Mouse (Mus musculus) heart, embryonic 11.5 days (tissue): ENCODE measurements at regions not wholly inside any gene's neighbourhood (a gene's known extent, or its start where the extent isn't known, plus 50 kb on each side); places are given as distances from the start of the nearest gene placed in this dataset.

Experiments
- ATAC-seq: fragments of 200-750 bp; cut with Nextera tagmentation; replicated peaks from 2 replicates; pipeline ENCODE4 v1.8.0; 2017; ENCODE audit warnings: moderate library complexity; ENCODE audit not compliant: insufficient number of reproducible peaks, low FRiP score, low TSS enrichment
- H3K27ac ChIP-seq: fragments of 300-500 bp; sonication (generic); 2 replicates; pipeline ENCODE4 v1.5.1; 2014; ENCODE audit warnings: mild to moderate bottlenecking, low read depth, low read length
- H3K27me3 ChIP-seq: fragments of 300-500 bp; sonication (generic); 2 replicates; pipeline ENCODE4 v1.6.1; 2014; ENCODE audit warnings: mild to moderate bottlenecking, low read length, mixed read lengths; ENCODE audit not compliant: control insufficient read depth, insufficient read depth
- H3K36me3 ChIP-seq: fragments of 300-500 bp; sonication (generic); 2 replicates; pipeline ENCODE4 v1.6.1; 2014; ENCODE audit warnings: mild to moderate bottlenecking, low read length, moderate library complexity, mixed read lengths; ENCODE audit not compliant: control insufficient read depth, insufficient read depth
- H3K4me1 ChIP-seq: fragments of 300-500 bp; sonication (generic); 2 replicates; pipeline ENCODE4 v1.6.1; 2014; ENCODE audit warnings: low read length; ENCODE audit not compliant: control insufficient read depth, insufficient read depth
- H3K4me2 ChIP-seq: fragments of 300-500 bp; sonication (generic); 2 replicates; pipeline ENCODE4 v1.6.1; 2014; ENCODE audit warnings: mild to moderate bottlenecking, moderate library complexity
- H3K4me3 ChIP-seq: fragments of 300-500 bp; sonication (generic); 2 replicates; pipeline ENCODE4 v1.5.1; 2014; ENCODE audit warnings: low read depth, low read length
- H3K9ac ChIP-seq: fragments of 300-500 bp; sonication (generic); 2 replicates; pipeline ENCODE4 v1.6.1; 2014; ENCODE audit warnings: mild to moderate bottlenecking, low read depth, low read length, moderate library complexity
- H3K9me3 ChIP-seq: fragments of 300-500 bp; sonication (generic); replicated peaks from 2 replicates; pipeline ENCODE4 v1.6.1; 2016; ENCODE audit warnings: low read length; ENCODE audit not compliant: control insufficient read depth
- WGBS: fragments of 180-500 bp; shearing (Covaris S2); extraction: QIAGEN DNeasy Blood & Tissue Kit; methylation state at CpG from one replicate; pipeline ENCODE4 v1.1.7; 2014; ENCODE audit not compliant: insufficient replicate concordance; 5-methylcytosine and 5-hydroxymethylcytosine counted together

DNA sequence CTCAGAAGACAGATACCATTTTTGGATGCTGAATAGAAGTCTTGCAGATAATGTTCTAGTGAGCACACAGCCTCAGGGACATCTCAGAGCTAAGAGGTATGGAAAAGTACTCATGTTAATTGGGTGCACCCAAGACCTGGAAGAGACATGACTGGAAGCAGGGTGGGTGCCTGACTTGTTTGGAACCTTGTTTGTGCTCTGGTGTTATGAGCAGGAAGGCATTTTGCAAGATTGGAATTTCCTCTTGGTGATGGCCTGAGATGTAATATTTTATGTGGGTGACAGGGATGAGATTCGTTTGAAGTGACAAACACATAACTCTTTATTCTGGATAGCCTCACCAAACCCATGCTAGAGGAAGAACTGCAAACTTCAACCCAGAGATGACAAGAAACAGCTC, 53.7 kb upstream of the Fam49a start:
- H3K4me2 ChIP-seq = no peak overlapping the region
- H3K4me1 ChIP-seq = no peaks in the 10 kb centered on the region

More for the DNA sequence above, 53.7 kb upstream of the Fam49a start:
- Histone ChIP-seq H3K9ac (no peak overlapping the region), H3K27ac (no peak overlapping the region), H3K4me3 (no peak overlapping the region), H3K36me3 (no peaks in the 10 kb centered on the region), H3K27me3 (no peaks in the 10 kb centered on the region), H3K9me3 (no peaks in the 10 kb centered on the region)
- 53% methylated on average over 1 of the region's 1 CpGs for WGBS
- no peak for ATAC-seq
